Mouse (Mus musculus) limb, embryonic 14.5 days (tissue): ENCODE data around the gene Gm609. TPM values are rescaled to one million over a fixed set of nuclear protein-coding genes. Genes with fewer than 3 reads are reported as not detected.

Source experiments
- ATAC-seq: fragments of 200-750 bp; cut with Nextera tagmentation; 2 replicates; pipeline ENCODE4 v1.8.0; 2017; ENCODE audit warnings: low read depth, moderate number of reproducible peaks, moderate TSS enrichment; ENCODE audit not compliant: low FRiP score
- DNase-seq: peaks from one replicate; pipeline ENCODE4 v3.0.0-alpha.2; 2015; ENCODE audit warnings: low spot score
- H3K27ac ChIP-seq: fragments of 300-500 bp; sonication (generic); replicated peaks from 2 replicates; pipeline ENCODE4 v1.5.1; 2014; ENCODE audit warnings: low read depth, mild to moderate bottlenecking, low read length, moderate library complexity, mixed read lengths
- H3K27me3 ChIP-seq: fragments of 300-500 bp; sonication (generic); 2 replicates; pipeline ENCODE4 v1.6.1; 2014; ENCODE audit warnings: low read length, mixed read lengths; ENCODE audit not compliant: control insufficient read depth, insufficient read depth
- H3K36me3 ChIP-seq: fragments of 300-500 bp; sonication (generic); 2 replicates; pipeline ENCODE4 v1.6.1; 2014; ENCODE audit warnings: mild to moderate bottlenecking, low read length, moderate library complexity, mixed read lengths; ENCODE audit not compliant: control insufficient read depth, insufficient read depth
- H3K4me1 ChIP-seq: fragments of 300-500 bp; sonication (generic); 2 replicates; pipeline ENCODE4 v1.6.1; 2014; ENCODE audit warnings: antibody characterized with exemption, low read length, mixed read lengths; ENCODE audit not compliant: control insufficient read depth, insufficient read depth
- H3K4me2 ChIP-seq: fragments of 300-500 bp; sonication (generic); replicated peaks from 2 replicates; pipeline ENCODE4 v1.6.1; 2014; ENCODE audit warnings: low read depth, mild to moderate bottlenecking, low read length, moderate library complexity; ENCODE audit not compliant: severe bottlenecking
- H3K4me3 ChIP-seq: fragments of 300-500 bp; sonication (generic); replicated peaks from 2 replicates; pipeline ENCODE4 v1.5.1; 2014; ENCODE audit warnings: low read length
- H3K9ac ChIP-seq: fragments of 300-500 bp; sonication (generic); 2 replicates; pipeline ENCODE4 v1.6.1; 2014; ENCODE audit warnings: mild to moderate bottlenecking, low read depth, low read length, moderate library complexity; ENCODE audit not compliant: severe bottlenecking
- H3K9me3 ChIP-seq: fragments of 300-500 bp; sonication (generic); 2 replicates; pipeline ENCODE4 v1.6.1; 2016; ENCODE audit warnings: low read length; ENCODE audit not compliant: control insufficient read depth
- POLR2A ChIP-seq: fragments of 200-500 bp; IDR thresholded peaks from 2 replicates; pipeline ENCODE4 v1.8.0; 2012; ENCODE audit warnings: inconsistent platforms, mild to moderate bottlenecking, moderate library complexity, borderline replicate concordance; ENCODE audit not compliant: insufficient read depth, insufficient read length; ENCODE audit errors: extremely low read depth
- WGBS: fragments of 180-500 bp; shearing (Covaris S2); extraction: QIAGEN DNeasy Blood & Tissue Kit; methylation state at CpG from one replicate; pipeline ENCODE4 v1.1.7; 2014; 5-methylcytosine and 5-hydroxymethylcytosine counted together
- polyA plus RNA-seq, 2 experiments: library from polyadenylated mRNA; depleted of rRNA in 1 of 2; stranded (reverse) in 1 of 2; unstranded in 1 of 2; fragments of >200 nt; fragmentation: Nextera tagmentation in 1 of 2; extraction: Ambion mirVana in 1 of 2; gene quantifications; 2 replicates each; pipeline versions ENCODE4 v1.2.1 to v1.2.3; 2012 to 2014

The Gm609 gene
- polyA plus RNA-seq, 2 experiments = not detected

DNA sequence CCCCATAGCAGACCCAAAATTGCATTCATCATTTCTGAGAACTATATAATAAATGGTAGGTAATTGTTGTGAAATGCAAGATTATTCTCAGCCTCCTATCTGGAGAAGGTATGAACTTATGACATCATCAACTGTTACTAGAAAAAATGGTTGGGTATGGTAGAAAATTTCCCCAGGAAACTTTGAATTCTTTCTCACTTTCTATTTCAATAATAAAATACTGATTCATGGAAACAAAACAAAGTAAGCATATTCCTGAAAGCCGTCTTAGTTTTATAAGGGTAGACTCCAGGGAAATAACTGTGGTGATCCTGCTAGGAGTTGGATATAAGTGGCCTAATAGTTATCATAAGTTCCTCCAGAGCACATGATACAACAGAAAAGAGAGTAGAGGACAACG lies 103.7 kb downstream of the Gm609 start:
- DNase-seq (no peak), ATAC-seq (no peak)
- Histone ChIP-seq H3K27me3 (no peaks in the 10 kb centered on the region), H3K9me3 (no peaks in the 10 kb centered on the region), H3K9ac (no peak overlapping the region), H3K4me1 (no peaks in the 10 kb centered on the region), H3K27ac (no peak overlapping the region), H3K4me2 (no peak overlapping the region), H3K4me3 (no peak overlapping the region), H3K36me3 (no peaks in the 10 kb centered on the region)
- no peak for TF ChIP-seq POLR2A
- 83% methylated on average over 2 of the region's 2 CpGs for WGBS

DNA sequence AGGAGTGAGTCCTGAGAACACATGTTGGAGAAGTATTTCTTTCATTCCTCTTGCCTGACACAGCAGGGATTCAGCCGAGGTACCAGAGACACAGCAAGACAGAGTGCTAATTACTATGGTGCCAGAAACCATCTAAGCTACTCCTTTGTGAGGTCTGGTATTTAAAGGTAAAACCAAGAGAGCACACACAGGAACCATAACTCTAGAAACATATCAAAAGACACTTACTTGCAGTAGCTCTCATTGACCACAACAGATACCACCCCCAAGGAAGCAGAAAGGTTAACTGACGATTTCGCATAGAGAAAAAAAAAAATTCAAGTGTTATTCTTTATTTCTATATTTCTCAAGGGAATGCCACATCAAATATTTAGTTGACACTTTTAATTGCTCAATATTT lies 111.0 kb downstream of the Gm609 start:
- 75% methylated on average over 3 of the region's 3 CpGs for WGBS
- Histone ChIP-seq H3K27me3 (no peaks in the 10 kb centered on the region), H3K4me1 (no peaks in the 10 kb centered on the region), H3K4me2 (no peak overlapping the region), H3K4me3 (no peak overlapping the region), H3K9ac (no peak overlapping the region), H3K9me3 (no peaks in the 10 kb centered on the region), H3K27ac (no peak overlapping the region), H3K36me3 (no peaks in the 10 kb centered on the region)
- DNase-seq (no peak), ATAC-seq (no peak)
- TF ChIP-seq POLR2A = no peak

DNA sequence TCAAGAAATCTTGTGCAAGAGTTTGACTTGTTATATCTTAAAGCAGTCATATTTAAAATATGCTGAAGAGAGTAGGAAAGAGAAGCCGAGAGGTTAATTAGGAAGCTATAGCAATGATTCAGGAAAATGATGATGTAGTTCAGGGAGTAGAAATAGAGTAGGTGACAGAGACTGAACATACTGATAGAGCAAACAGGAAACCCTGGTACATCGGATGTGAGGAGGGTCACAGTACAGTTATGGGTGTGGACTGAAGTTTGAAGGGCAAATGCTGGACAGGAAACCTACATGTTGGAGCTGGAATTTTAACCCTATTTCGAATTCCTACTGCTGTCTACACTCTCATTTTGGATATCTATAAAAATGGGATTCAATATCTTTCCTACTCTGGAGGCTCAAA lies 113.8 kb downstream of the Gm609 start:
- WGBS = 83% methylated on average over 3 of the region's 3 CpGs
- no peak for ATAC-seq
- no peak overlapping the region for H3K9ac ChIP-seq
- no peak for DNase-seq
- H3K27me3 ChIP-seq = no peaks in the 10 kb centered on the region
- no peak for TF ChIP-seq POLR2A
- no peaks in the 10 kb centered on the region for H3K9me3 ChIP-seq
- H3K36me3 ChIP-seq = no peaks in the 10 kb centered on the region
- no peak overlapping the region for H3K27ac ChIP-seq
- H3K4me1 ChIP-seq = no peaks in the 10 kb centered on the region
- no peak overlapping the region for H3K4me3 ChIP-seq
- no peak overlapping the region for H3K4me2 ChIP-seq

DNA sequence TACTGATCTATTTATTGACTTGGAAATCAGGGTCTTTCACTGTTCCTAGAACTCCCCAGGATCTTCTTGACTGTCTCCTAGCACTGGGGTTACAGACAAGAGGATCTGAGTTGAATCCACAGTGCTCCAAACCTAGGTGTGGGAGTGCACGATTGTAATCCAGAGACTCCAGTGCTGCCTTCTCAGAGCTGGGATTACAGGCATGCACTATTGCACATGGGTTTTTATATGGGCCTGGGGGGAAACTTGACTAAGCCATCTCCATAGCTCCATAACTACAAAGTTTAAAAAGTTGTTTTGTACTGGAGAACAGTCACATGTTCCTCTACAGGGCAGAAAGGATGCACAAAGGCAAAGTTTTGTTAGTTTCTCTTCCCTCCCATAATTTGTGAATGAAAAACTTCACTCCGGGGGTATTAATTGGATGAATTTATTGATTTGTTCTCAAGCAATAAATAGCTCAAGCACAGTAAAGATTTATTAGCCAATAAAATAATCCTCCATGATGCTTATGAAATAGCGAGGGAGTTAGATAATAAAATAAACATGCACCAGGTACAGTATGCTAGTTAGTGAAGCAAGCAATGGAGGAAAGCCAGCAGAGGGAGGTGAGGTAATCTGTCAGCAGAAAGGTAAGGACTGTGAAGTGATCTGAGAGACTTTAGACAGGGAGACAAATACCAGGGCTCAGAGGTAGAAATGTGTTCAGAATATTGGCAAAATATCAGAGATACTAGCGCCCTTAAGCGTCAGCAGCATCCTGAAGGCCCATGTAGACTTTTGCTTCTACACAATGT lies 114.4 kb downstream of the Gm609 start:
- Histone ChIP-seq H3K4me3 (no peak overlapping the region), H3K27ac (no peak overlapping the region), H3K9me3 (no peaks in the 10 kb centered on the region), H3K4me2 (no peak overlapping the region), H3K4me1 (no peaks in the 10 kb centered on the region), H3K27me3 (no peaks in the 10 kb centered on the region), H3K9ac (no peak overlapping the region), H3K36me3 (no peaks in the 10 kb centered on the region)
- no peak for TF ChIP-seq POLR2A
- WGBS = 54% methylated on average over 5 of the region's 5 CpGs
- ATAC-seq = no peak; the same call in 1 of the 2 replicates
- DNase-seq = no peak

DNA sequence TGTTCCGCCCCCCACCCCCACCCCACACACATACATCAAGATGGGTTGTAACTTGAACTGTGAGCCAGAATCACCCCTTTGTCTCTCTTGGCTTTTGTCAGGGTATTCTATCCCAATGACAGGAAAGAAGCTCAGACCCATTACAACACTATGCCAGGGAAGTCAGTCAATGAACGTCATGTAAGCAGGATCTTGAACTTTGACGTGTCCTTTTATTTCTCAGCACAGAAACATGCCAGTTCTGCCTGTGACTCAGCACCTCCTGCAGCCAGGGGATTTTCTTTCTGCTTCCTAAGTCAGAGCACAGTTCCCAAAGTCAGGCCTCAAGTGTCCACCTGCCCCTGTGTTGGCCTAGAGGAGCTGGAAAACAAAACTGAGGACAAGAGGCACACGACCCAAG lies 115.4 kb downstream of the Gm609 start:
- TF ChIP-seq POLR2A = no peak
- 88% methylated on average over 4 of the region's 4 CpGs for WGBS
- Histone ChIP-seq H3K4me1 (no peaks in the 10 kb centered on the region), H3K4me3 (no peak overlapping the region), H3K27ac (no peak overlapping the region), H3K27me3 (no peaks in the 10 kb centered on the region), H3K9ac (no peak overlapping the region), H3K9me3 (no peaks in the 10 kb centered on the region), H3K4me2 (no peak overlapping the region), H3K36me3 (no peaks in the 10 kb centered on the region)
- ATAC-seq (no peak), DNase-seq (no peak)

DNA sequence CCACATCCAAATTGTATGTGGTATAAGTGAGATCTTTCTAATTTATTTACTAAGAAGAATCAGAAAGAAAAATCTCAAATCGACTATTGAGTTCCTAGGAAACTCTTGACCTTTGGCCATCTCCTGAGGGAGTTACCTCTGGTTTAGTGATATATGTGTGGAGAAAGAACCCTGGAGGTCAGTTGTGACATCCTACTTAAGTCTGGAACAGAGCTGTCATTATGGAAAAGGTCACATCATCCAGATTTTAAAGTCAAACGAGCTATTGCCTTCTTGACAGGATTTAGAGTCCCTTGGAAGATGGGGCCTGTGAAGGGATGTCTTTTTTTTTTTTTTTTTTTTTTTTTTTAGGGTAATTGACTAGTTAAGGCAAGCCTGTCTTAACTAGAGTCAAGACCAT lies 116.0 kb downstream of the Gm609 start:
- ATAC-seq = no peak
- DNase-seq = no peak
- no peaks in the 10 kb centered on the region for H3K36me3 ChIP-seq
- WGBS = 57% methylated on average over 2 of the region's 2 CpGs
- no peaks in the 10 kb centered on the region for H3K27me3 ChIP-seq
- H3K27ac ChIP-seq = no peak overlapping the region
- no peak overlapping the region for H3K4me3 ChIP-seq
- no peak overlapping the region for H3K9ac ChIP-seq
- TF ChIP-seq POLR2A = no peak
- no peaks in the 10 kb centered on the region for H3K9me3 ChIP-seq
- H3K4me2 ChIP-seq = no peak overlapping the region
- no peaks in the 10 kb centered on the region for H3K4me1 ChIP-seq
